Mouse (Mus musculus) ES-CJ7 (cell line): ENCODE measurements at regions not wholly inside any gene's neighbourhood (a gene's known extent, or its start where the extent isn't known, plus 50 kb on each side); places are given as distances from the start of the nearest gene placed in this dataset.

Source experiments
- DNase-seq: peaks from one replicate; pipeline ENCODE4 v3.0.0; 2011; ENCODE audit warnings: low read depth, low spot score

GRCm38 (mm10) chr10:120616406-120617015 lies 140.2 kb upstream of the Hmga2 start:
- no peak for DNase-seq

- DNase-seq = no peak
Observed at GRCm38 (mm10) chr10:120612351-120612750, 136.1 kb upstream of the Hmga2 start.

GRCm38 (mm10) chr10:120610076-120610475 lies 133.8 kb upstream of the Hmga2 start:
- DNase-seq = peak; percentile 79

GRCm38 (mm10) chr10:120604506-120604905 lies 128.2 kb upstream of the Hmga2 start:
- DNase-seq = peak; percentile 66

- no peak for DNase-seq
Observed at GRCm38 (mm10) chr10:120603167-120603566, 126.9 kb upstream of the Hmga2 start.

GRCm38 (mm10) chr10:120600735-120601134 lies 124.5 kb upstream of the Hmga2 start:
- DNase-seq = no peak

- DNase-seq = no peak
Observed at GRCm38 (mm10) chr10:120599551-120599950, 123.3 kb upstream of the Hmga2 start.

- DNase-seq = no peak
Observed at GRCm38 (mm10) chr10:120597320-120597887, 121.1 kb upstream of the Hmga2 start.

- no peak for DNase-seq
Observed at GRCm38 (mm10) chr10:120595145-120595544, 118.9 kb upstream of the Hmga2 start.

GRCm38 (mm10) chr10:120593876-120594275 lies 117.6 kb upstream of the Hmga2 start:
- peak; percentile 63 for DNase-seq

- no peak for DNase-seq
Observed at GRCm38 (mm10) chr10:120589659-120590058, 113.4 kb upstream of the Hmga2 start.

- DNase-seq = no peak
Observed at GRCm38 (mm10) chr10:120587854-120588633, 111.8 kb upstream of the Hmga2 start.

- DNase-seq = peak; percentile 68
Observed at GRCm38 (mm10) chr10:120587179-120587578, 110.9 kb upstream of the Hmga2 start.

- DNase-seq = no peak
Observed at GRCm38 (mm10) chr10:120582497-120582896, 106.2 kb upstream of the Hmga2 start.

- no peak for DNase-seq
Observed at GRCm38 (mm10) chr10:120581547-120581946, 105.3 kb upstream of the Hmga2 start.

GRCm38 (mm10) chr10:120576886-120577285 lies 100.6 kb upstream of the Hmga2 start:
- no peak for DNase-seq

- no peak for DNase-seq
Observed at GRCm38 (mm10) chr10:120576148-120576547, 99.9 kb upstream of the Hmga2 start.

- no peak for DNase-seq
Observed at GRCm38 (mm10) chr10:120571340-120571739, 95.1 kb upstream of the Hmga2 start.

GRCm38 (mm10) chr10:120565992-120566391 lies 89.7 kb upstream of the Hmga2 start:
- peak; percentile 61 for DNase-seq

GRCm38 (mm10) chr10:120564859-120565258 lies 88.6 kb upstream of the Hmga2 start:
- DNase-seq = no peak

- DNase-seq = no peak
Observed at GRCm38 (mm10) chr10:120563926-120564325, 87.7 kb upstream of the Hmga2 start.

GRCm38 (mm10) chr10:120561821-120562220 lies 85.6 kb upstream of the Hmga2 start:
- no peak for DNase-seq
